Mouse (Mus musculus) A20 (cell line): ENCODE data around the gene Sox13.

Source experiments
- DNase-seq: peaks from one replicate; pipeline ENCODE4 v3.0.0-alpha.2; 2011; ENCODE audit warnings: low read depth, low spot score

Gene Sox13

DNA sequence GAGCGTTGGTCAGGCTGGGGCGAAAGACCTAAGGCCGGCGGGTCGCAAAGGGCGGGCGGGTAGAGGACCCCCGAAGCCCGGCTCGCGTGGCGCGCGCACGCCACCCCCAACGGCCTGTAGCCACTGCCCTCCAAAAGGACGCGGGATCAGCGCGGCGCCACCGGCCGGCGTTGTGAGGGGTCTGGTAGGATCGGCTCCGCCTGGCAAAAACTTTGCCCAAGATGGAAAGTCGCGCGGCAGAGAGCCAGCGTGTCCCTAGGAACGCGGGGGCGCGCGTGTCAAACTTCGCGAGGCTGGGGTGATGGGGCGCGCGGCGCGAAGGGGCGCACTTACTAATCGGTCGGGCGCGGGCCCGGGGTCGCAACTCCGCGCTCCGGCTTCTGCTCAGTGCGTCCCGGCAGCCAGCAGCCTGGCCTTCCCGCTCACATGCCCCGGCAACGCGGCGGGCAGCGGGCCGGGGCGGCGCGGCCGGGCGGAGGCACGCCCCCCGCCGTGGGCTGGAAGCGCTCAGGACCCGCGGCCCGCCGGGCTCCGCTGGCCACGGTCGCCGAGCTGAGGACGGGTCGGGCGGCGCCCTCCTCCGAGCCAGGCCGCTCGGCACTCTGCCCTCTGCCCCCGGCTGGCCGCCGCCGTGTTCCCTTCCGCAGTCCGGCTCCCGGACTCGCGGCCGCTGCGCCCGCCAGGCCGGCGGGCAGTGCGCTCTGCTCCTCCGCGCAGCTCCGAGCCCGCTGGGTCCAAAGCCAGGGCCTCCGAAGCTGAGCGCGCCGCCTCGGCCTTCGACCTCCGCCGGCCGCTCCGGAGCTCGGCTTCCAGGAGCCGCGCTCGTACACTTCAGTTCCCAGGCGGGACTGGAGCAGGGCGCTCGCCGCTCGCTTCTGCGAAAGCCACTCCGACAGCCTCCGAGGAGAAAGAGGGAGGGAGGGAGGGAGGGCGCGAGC is at the start of gene Sox13:
TSS of gene Sox13 (minus strand) at position 835 of the 938 bp plus-strand sequence.
- DNase-seq = no peak

GRCm38 (mm10) chr1:133471556-133471955 is 47.4 kb upstream of the Sox13 start:
- DNase-seq = no peak

GRCm38 (mm10) chr1:133471086-133471485 is 46.9 kb upstream of the Sox13 start:
- DNase-seq = no peak

DNA sequence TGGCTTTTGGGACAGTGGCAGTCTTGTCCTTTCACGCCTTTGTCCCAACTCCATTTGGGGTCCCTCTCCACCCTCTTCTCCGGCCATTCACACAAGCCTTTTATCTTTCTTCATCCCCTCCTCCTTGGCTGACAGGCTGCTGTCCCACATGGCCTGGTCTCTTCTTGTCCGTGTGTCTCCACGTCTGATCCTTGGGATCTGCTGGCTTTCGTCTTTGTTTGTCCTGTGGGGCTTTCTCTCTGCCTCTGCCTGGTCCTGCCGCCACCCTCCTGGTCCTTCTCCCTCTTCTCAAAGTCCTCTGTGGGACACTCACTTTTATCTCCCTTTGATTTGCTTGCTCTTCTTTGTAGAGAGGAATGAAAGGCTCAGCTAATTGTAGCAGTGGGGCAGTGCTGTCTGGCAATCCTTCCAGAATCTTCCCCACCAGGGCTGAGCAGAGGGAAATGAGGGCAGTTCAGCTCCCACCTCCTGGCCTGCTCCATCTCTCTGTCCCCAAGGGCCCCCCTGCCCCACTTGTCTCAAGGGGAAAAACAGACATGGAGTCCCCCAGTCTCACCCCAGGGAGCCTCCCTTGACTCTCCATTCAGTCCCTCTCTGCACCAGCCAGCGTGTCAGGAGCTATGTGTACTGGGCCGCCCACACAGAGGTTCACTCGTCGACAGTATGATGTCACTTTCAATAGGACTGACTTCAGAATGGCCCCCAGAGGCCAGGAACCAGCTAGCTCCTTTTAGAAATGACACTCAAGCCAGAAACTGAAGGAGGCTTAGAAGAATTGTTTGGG is 46.3 kb upstream of the Sox13 start:
- no peak for DNase-seq

DNA sequence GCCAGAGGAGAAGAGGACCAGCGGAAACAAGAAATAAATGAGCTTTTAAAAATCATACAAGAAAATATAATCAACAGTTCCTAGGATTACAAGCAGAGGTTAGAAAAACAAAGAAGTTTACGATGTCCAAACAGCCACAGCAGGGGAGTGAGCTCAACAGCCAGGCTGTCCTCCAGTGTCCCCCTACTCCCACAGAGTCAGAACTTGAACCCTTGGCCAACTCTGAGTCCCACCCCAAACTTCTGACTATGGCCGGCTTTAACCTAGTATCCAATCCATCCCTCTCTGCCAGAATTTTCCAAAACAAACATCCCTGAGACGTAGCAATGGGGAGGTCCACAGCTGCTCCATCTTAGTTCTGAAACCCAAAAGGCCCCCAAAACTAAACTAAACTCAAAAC is 45.0 kb upstream of the Sox13 start:
- DNase-seq = no peak

GRCm38 (mm10) chr1:133468751-133469150 is 44.6 kb upstream of the Sox13 start:
- DNase-seq = no peak

GRCm38 (mm10) chr1:133467905-133468304 is 43.7 kb upstream of the Sox13 start:
- DNase-seq = no peak

DNA sequence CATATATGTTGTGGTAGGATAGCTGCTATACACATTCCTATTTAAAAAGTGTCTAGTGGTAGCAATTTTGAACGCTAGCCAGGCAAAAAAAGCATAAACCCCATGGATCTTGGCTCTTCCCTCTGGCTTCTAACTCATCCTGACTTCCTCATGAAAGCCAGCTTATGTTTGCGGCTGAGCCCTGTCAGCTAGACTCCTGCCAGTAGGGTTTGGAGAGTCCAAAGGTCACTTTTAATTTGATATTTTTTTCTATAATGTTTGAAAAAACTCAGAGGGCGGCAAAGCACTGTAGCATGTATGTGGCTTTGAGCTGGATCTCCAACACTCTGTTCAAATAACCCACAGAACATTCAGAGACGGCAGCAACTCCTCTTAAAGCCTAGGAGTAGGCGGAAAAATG is 39.0 kb upstream of the Sox13 start:
- no peak for DNase-seq

DNA sequence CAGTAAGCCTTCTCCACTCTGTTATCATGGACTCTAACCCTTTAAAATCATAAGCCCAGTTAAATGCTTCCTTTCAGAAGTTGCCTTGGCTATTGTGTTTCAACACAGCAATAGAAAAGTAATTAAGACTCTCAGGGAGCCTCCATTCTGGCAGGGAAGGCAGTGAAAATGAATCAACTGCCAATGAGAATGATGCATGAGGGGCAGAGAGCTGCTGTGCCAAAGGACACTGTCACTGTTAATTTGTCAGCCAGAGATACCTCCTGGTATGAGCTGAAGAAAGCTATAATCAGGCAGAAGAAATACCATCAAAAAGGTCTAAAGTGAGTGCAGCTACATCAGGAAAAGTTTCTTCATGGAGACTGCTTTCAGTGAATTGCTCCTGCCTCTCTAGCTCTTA is 36.8 kb upstream of the Sox13 start:
- no peak for DNase-seq

DNA sequence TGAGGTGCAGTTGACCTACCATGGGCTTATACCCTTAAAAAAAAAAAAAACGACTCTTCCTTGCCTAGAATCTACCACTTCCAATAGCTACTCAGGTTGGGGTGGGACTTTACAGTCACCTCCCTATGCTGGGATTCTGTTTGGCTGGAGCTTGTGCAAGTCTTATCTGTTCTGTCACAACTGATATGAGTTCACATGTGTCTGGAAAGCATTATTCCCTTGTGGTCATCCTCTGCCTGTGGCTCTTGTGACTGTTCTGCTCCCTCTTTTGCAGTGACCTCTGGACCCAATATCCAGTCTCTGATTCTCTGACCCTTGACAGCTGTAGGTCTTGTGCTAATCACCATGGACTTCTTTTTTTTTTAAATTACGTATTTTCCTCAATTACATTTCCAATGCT is 31.9 kb upstream of the Sox13 start:
- no peak for DNase-seq

GRCm38 (mm10) chr1:133452564-133453165 is 28.5 kb upstream of the Sox13 start:
- no peak for DNase-seq

DNA sequence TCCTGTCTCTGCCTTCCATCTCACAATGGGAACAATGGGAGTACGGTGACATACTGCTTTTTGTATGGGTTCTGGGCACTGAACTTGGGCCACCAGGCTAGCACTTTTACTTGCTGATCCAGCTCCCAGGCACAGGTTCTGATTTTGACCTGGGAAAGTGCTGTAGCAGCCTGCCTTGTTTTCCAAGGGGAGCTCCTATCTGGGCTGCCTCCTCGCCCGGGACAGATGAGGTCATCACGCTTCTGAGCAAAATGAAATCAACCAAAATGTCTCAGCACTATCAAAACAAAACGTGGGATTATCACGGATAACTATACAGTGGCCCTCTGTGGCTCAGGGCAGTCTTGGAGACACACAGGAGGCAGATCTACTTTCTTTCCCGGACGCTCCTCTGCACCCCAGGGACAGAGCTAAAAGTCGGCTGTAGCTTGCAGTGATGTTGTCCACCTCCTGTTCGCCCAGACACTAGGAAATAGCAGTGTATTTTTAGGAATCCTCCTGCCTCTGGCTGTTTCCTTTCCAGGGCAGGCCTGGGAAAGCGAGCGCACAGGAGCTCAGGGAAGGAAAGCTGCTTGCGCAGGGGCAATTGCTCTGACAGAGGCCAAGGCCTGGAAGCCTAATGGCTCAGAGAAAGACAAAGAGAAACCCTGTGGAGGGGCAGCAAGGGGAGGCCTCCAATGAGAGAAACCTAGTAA is 27.8 kb upstream of the Sox13 start:
- DNase-seq = no peak

DNA sequence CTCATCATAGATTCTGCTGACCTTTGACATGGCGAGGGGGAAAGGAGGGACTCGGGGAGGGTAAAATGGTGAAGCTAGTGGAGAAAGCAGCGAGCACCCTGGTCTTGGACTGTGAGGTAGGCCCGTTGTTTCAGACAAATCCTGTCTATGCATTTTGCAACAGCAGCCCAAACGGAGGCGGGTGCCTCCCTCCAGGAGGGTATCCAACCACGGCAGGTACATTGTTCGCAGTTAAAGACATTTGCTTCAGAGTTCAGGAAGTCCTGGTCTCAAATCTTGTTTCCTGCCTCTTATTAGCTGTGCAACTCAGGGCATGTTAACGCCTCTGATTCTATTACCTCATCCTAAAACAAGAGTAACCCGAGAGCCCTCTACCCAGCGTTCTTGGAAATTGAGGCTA is 26.8 kb upstream of the Sox13 start:
- no peak for DNase-seq

GRCm38 (mm10) chr1:133448351-133448931 is 24.3 kb upstream of the Sox13 start:
- DNase-seq = no peak

- DNase-seq = no peak
These were observed 22.1 kb upstream of the Sox13 start for GRCm38 (mm10) chr1:133446291-133446690.

GRCm38 (mm10) chr1:133444315-133444714 is 20.1 kb upstream of the Sox13 start:
- no peak for DNase-seq

DNA sequence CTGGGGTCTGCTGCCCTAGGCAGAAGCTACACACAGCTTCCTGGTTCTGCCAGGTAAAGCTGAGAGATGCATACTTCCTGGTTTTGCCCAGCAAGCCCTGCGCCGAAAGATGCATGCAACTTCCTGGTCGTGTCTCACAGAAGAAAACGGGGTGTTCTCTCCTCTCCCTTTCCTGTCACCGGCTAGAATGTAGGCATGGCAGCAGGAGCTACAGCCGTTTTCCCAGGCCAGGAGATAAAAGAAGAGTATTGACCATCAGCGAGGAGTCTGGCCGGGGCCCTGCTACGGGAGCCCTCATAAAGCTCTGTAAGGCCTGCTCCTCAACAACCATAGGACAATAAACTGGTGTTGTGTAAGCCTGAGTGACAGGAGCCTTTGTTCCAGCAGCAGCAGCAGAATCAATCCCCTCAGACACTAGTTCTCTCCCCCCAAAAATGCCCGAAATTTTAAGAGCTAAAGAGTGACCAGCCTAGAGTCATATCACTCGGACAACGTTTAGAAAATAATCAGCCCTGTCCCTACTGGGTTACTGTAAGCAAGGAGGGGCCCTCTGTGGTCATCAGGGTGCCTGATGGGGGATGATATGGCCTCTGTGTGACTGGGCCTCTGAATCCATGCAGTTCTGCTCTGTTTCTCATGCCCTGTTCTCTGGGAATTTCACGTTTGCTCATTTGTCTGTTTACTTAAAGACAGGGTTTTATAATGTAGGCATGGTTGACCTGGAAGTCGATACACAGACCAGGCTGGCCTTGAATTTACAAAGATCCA is 13.9 kb upstream of the Sox13 start:
- DNase-seq = no peak

DNA sequence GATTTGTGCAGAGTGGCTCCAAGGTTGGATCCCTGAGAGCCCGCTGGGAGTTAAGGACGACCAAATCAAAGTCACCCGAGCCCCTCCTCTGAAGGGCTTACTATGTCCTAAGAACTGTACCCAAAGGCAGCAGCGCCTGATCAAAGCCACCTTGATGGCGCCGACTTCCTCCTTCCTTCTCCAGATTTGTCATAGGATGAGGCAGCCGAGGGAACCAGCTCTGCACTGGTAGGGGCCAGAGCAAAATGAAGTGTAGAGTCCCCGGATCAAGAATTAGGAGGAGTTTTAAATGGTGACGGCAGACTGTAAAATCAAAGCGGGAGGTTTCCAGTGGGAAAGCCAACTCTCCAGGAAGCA is 10.6 kb upstream of the Sox13 start:
- DNase-seq = no peak

DNA sequence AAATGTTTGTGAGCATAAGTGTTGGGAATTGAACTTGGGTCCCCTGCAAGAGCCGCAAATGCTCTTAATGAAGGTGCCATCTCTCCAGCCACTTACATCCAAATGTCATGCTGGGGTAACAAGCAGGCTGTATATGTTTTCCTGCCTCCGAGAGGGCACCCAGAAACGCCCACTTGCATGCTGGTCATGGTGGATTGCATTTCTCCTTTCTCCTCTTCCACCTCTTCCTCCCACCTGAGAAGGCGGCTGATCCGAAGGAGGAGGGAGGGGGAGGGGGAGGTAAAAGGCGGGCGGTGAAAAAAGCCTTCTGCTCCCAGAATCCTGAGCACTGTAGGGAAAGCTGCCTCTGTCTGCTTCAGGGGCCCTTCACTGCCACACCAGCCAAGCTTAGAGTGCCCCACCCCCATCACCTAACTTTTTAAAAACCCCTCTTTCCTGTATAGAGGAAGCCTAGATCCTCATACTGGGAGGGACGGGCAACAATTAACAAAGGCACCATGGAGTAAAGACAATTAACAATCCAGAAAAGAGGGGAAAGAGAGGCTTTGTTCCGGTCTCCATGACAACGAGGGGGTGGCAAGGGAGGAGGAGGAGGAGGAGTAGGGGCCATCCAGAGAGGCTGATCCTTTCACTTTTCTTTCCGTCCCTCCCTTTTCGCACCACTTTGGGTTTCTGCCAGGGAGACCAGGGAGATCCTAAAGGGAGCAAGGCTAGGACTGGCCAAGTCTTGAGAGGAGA is 10.0 kb upstream of the Sox13 start:
- no peak for DNase-seq

DNA sequence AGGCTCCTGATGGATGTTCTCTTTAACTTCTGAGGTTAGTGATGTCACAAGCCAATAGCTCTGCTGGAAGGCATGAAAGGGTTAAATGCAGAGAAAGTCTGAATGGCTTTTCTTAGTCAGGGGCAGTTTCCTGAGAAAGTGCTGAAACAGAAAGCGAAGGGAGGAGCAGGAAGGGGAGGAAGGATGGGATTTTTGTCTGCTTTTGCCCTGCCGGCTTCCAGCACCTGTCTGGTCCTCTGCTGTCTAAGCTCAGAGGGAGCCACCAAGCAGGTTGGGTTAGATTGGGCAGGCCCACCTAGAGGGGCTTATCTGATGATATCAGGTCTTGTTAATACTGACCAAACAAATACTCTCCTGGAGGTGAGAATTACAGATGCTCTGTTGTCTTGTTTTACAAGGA is 8.4 kb upstream of the Sox13 start:
- no peak for DNase-seq
